Comparison of ENCODE assay signal across 10 mouse cellular contexts in genomic region chr2:144467203-144467602, GRCm38 (mm10).
DNase-seq lines count a peak whose midpoint lies in the region; ATAC-seq and TF ChIP-seq lines count a peak whose summit lies in the region.
"Had no signal": no experiment of that assay in that cellular context is flagged by ENCODE, and none has a peak within 500 bp of the region (broad histone marks: within the 10 kb centered on the region; RNA-seq: fewer than 3 reads in every experiment).

No protein-coding gene starts in this region.

- peak; percentile 23 for DNase-seq in CD4-positive, CD25-positive, alpha-beta regulatory T cell, adult 2 months (ENCODE audit: low read depth, low spot score)
- DNase-seq in layer of hippocampus, adult 2 months (ENCODE audit: low spot score in 2 of 2), result no peak
- DNase-seq in layer of hippocampus, postnatal 36 days, result no peak
- DNase-seq in G1E (ENCODE audit: low spot score), result no peak
- DNase-seq in kidney, postnatal 25 days, result peak; percentile 16 to 35
- DNase-seq in cerebellum, postnatal 25 days, result no peak
- DNase-seq in embryo, embryonic 9.5 days (ENCODE audit: extremely low spot score), result no peak
- DNase-seq: liver, embryonic 13.5 days had no signal

- no peaks in the 10 kb centered on the region for H3K9me3 ChIP-seq in G1E (replicated peaks)
- H3K9me3 ChIP-seq: heart, embryonic 15.5 days; liver, embryonic 13.5 days had no signal

- H3K4me3 ChIP-seq in layer of hippocampus, adult 2 months, result no peak overlapping the region
- H3K4me3 ChIP-seq in G1E (ENCODE audit: low read depth, low read length), result no peak overlapping the region
- H3K4me3 ChIP-seq: heart, embryonic 15.5 days; liver, embryonic 13.5 days had no signal

- H3K27me3 ChIP-seq in G1E (ENCODE audit: insufficient read depth, low read length), result no peaks in the 10 kb centered on the region; the same call in 1 of the 2 replicates
- H3K27me3 ChIP-seq: heart, embryonic 15.5 days; liver, embryonic 13.5 days had no signal

- H3K36me3 ChIP-seq in G1E (replicated peaks), result no peaks in the 10 kb centered on the region
- H3K36me3 ChIP-seq: heart, embryonic 15.5 days; liver, embryonic 13.5 days had no signal

- no peaks in the 10 kb centered on the region for H3K4me1 ChIP-seq in G1E (ENCODE audit: insufficient read depth, low read depth, low read length)
- H3K4me1 ChIP-seq: heart, embryonic 15.5 days; liver, embryonic 13.5 days had no signal

- peak; percentile 54 for TF ChIP-seq CTCF in layer of hippocampus, adult 2 months (conservative IDR thresholded peaks at IDR 0.05)
- TF ChIP-seq CTCF in G1E (IDR thresholded peaks at IDR 0.05; ENCODE audit: low read depth, low read length), result no peak

- ATAC-seq in CD4-positive, CD25-positive, alpha-beta regulatory T cell, adult 4 months, result no peak
- 0 out of 2 replicates have a peak, but pooled peaks have one; percentile 40 for ATAC-seq in G1E (ENCODE audit: extremely low read depth, insufficient number of reproducible peaks, low FRiP score, poor library complexity, severe bottlenecking)

- H3K27ac ChIP-seq in layer of hippocampus, adult 2 months, result no peak overlapping the region; the same call in 1 of the 2 replicates
- H3K27ac ChIP-seq: heart, embryonic 15.5 days; liver, embryonic 13.5 days had no signal

Comparison
In these comparisons a context has a peak if more than half of its experiments do, and no peak if none do; other contexts are left out.
1. DNase-seq: peak in CD4-positive, CD25-positive, alpha-beta regulatory T cell, adult 2 months (single experiment) and kidney, postnatal 25 days (2 of 2); none in layer of hippocampus, adult 2 months (0 of 2), layer of hippocampus, postnatal 36 days (0 of 2), G1E (single experiment), cerebellum, postnatal 25 days (0 of 2) and embryo, embryonic 9.5 days (single experiment).